Mouse (Mus musculus): ENCODE measurements around the gene Flt3. TPM values are rescaled to one million over a fixed set of nuclear protein-coding genes. Genes with fewer than 3 reads are reported as not detected.

Gene Flt3
- polyA plus RNA-seq, 1 experiment from 2014 or later: 1.2 TPM

DNA sequence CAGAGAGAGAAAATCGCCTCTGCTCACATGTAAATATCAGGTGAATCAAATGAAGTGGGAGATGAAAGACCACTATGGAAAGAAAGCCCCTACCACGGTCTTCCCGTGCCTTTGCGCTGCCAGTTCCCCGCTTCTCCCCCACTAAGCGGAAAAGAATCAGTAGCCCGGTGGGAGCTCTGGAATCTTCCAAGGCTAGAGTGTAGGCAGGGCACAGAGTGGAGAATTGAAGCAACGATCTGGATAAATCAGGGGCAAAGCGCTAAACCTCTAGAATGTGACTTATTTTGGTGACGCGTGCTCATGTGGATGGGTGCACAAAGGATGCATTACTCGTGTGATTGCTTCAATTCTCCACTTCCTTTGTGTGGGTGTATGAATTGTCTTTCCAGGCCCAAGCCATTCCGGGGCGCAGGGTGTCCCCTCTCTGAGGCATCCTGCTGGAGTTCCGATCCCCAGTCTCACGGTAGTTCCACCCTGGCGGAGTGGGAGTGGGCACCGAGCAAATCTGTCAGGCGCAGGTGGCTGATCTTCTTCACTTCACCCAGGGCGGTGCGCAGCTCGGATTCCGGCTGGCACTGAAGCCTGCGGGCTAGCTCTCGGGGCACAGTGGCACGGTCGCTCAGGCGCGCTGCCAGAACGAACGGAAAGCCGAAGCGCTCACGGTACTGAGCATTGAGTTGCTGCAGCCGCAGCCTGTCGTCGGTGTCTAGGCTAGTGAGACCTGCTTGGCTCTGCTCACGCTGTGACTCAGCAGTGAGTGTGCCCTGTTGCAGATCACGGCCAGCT lies 85.5 kb downstream of the Flt3 start:
- under 1% methylated on average over 39 of the region's 39 CpGs for WGBS
- no peak overlapping the region for H3K4me3 ChIP-seq (ENCODE audit: low read depth, low read length)
- H3K36me3 ChIP-seq (ENCODE audit: control insufficient read depth, insufficient read depth, low read length): no peaks in the 10 kb centered on the region
- peak; percentile 11; the same call in 1 of the 2 replicates for ATAC-seq
- H3K4me1 ChIP-seq (ENCODE audit: control insufficient read depth, insufficient read depth, low read length): peaks cover 2% of the 10 kb centered on the region; the same call in 1 of the 2 replicates
- H3K9ac ChIP-seq (ENCODE audit: low read depth, low read length): no peak overlapping the region
- no peak overlapping the region for H3K4me2 ChIP-seq (ENCODE audit: low read length)
- H3K27me3 ChIP-seq (ENCODE audit: control insufficient read depth, insufficient read depth, low read depth, low read length): peaks cover 81% of the 10 kb centered on the region
- H3K27ac ChIP-seq (ENCODE audit: low read length): no peak overlapping the region
- no peaks in the 10 kb centered on the region for H3K9me3 ChIP-seq (replicated peaks; ENCODE audit: control insufficient read depth, low read length, poor library complexity, severe bottlenecking)

GRCm38 (mm10) chr5:147312830-147313685 lies 87.2 kb downstream of the Flt3 start:
- 1% methylated on average over 27 of the region's 27 CpGs for WGBS
- H3K4me2 ChIP-seq (ENCODE audit: low read length): no peak overlapping the region
- no peak overlapping the region for H3K9ac ChIP-seq (ENCODE audit: low read depth, low read length)
- H3K27me3 ChIP-seq (ENCODE audit: control insufficient read depth, insufficient read depth, low read depth, low read length): peaks cover 87% of the 10 kb centered on the region
- no peak overlapping the region for H3K27ac ChIP-seq (ENCODE audit: low read length)
- H3K4me3 ChIP-seq (ENCODE audit: low read depth, low read length): no peak overlapping the region
- no peak for ATAC-seq
- no peaks in the 10 kb centered on the region for H3K36me3 ChIP-seq (ENCODE audit: control insufficient read depth, insufficient read depth, low read length)
- no peaks in the 10 kb centered on the region for H3K9me3 ChIP-seq (replicated peaks; ENCODE audit: control insufficient read depth, low read length, poor library complexity, severe bottlenecking)
- H3K4me1 ChIP-seq (ENCODE audit: control insufficient read depth, insufficient read depth, low read length): peaks cover 2% of the 10 kb centered on the region; the same call in 1 of the 2 replicates

DNA sequence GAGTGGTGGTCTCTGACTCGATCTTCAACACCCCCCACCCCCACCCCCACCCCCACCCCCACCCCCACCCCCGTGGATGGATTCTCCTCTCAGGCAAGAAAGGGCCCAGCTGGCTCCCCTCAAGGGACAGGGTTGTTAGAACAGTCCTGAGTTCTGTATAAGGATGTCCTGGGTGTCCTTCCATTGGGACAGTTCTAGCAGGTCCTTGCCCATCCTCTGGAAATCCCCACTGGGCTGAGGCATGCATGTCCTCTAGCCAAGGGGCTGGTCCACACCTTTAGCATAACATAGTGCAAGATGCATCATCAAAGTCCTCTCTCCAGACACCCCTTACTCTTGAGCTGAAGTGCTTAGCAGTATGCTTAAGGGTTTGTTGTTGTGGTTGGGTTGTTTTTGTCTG lies 90.5 kb downstream of the Flt3 start:
- no peak overlapping the region for H3K27ac ChIP-seq (ENCODE audit: low read length)
- no peak overlapping the region for H3K4me2 ChIP-seq (ENCODE audit: low read length)
- no peaks in the 10 kb centered on the region for H3K36me3 ChIP-seq (ENCODE audit: control insufficient read depth, insufficient read depth, low read length)
- H3K4me3 ChIP-seq (ENCODE audit: low read depth, low read length): no peak overlapping the region
- peaks cover 91% of the 10 kb centered on the region for H3K27me3 ChIP-seq (ENCODE audit: control insufficient read depth, insufficient read depth, low read depth, low read length)
- peaks cover 4% of the 10 kb centered on the region; the same call in 1 of the 2 replicates for H3K4me1 ChIP-seq (ENCODE audit: control insufficient read depth, insufficient read depth, low read length)
- no peak overlapping the region for H3K9ac ChIP-seq (ENCODE audit: low read depth, low read length)
- WGBS: 8% methylated on average over 2 of the region's 2 CpGs
- no peak for ATAC-seq
- no peaks in the 10 kb centered on the region for H3K9me3 ChIP-seq (replicated peaks; ENCODE audit: control insufficient read depth, low read length, poor library complexity, severe bottlenecking)

GRCm38 (mm10) chr5:147308451-147308850 lies 91.8 kb downstream of the Flt3 start:
- Histone ChIP-seq H3K27ac (ENCODE audit: low read length) (no peak overlapping the region), H3K4me3 (ENCODE audit: low read depth, low read length) (no peak overlapping the region), H3K27me3 (ENCODE audit: control insufficient read depth, insufficient read depth, low read depth, low read length) (peaks cover 89% of the 10 kb centered on the region), H3K9me3 (replicated peaks; ENCODE audit: control insufficient read depth, low read length, poor library complexity, severe bottlenecking) (no peaks in the 10 kb centered on the region), H3K9ac (ENCODE audit: low read depth, low read length) (no peak overlapping the region), H3K4me2 (ENCODE audit: low read length) (no peak overlapping the region), H3K4me1 (ENCODE audit: control insufficient read depth, insufficient read depth, low read length) (peaks cover 7% of the 10 kb centered on the region; the same call in 1 of the 2 replicates), H3K36me3 (ENCODE audit: control insufficient read depth, insufficient read depth, low read length) (no peaks in the 10 kb centered on the region)
- WGBS: 5% methylated on average over 9 of the region's 9 CpGs
- no peak for ATAC-seq

DNA sequence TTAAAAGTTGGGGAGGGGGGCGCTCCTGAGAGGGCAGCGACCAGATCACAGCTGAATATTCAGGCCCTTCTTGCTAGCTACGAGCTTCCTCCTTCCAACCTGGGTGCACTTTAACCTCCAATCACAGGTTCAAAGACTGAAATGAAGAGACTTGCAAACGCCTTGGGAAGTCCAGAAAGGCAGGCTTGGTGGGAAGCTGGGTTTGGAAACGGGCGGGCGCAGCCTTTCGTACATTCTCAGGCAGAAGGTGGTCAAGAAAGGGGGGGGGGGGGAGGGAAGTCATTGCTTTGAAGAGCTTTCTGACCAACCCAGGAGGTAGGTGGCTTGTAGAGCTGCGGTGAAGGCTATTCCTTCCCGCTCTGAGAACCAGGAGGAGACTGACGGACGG lies 92.9 kb downstream of the Flt3 start:
- Histone ChIP-seq H3K27ac (ENCODE audit: low read length) (no peak overlapping the region), H3K9me3 (replicated peaks; ENCODE audit: control insufficient read depth, low read length, poor library complexity, severe bottlenecking) (no peaks in the 10 kb centered on the region), H3K9ac (ENCODE audit: low read depth, low read length) (no peak overlapping the region), H3K27me3 (ENCODE audit: control insufficient read depth, insufficient read depth, low read depth, low read length) (peaks cover 93% of the 10 kb centered on the region), H3K4me2 (ENCODE audit: low read length) (no peak overlapping the region), H3K4me1 (ENCODE audit: control insufficient read depth, insufficient read depth, low read length) (peaks cover 7% of the 10 kb centered on the region; the same call in 1 of the 2 replicates), H3K36me3 (ENCODE audit: control insufficient read depth, insufficient read depth, low read length) (no peaks in the 10 kb centered on the region), H3K4me3 (ENCODE audit: low read depth, low read length) (no peak overlapping the region)
- WGBS: under 1% methylated on average over 12 of the region's 12 CpGs
- ATAC-seq: no peak

DNA sequence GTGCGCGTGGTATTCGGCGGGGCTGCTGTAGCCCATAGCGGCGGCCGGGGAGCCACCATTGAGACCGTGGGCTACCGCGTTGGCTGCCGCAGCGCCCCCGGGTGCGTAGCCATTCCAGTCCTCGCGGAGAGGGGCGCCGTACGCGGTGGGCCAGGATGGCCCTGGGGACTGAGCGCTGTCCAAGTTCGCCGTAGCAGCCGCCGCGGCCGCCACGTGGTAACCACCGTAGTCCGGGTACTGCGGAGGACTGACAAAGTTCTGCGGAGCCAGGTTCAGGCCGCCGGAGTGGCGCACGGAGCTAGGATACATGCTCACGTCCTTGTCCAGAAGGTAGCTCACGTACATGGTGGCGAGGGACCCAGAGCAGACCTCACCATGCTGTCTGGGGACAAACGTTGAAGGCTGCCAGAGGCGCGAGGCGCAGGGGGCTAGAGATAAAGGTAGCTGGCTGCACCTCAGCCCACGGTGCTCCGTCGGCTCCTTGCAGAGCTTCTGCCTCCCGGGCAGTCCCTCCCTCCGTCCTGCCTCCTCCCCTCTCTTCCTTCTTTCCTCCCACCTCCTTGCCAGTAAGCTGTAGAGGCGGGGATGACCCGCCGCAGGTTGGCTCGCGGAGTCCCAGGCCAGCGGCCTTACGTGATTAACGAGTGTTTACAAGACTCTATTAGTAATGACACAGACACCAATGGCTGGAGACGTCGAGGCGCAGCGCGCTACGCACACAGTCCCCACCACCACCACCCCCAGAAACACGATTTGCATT lies 93.5 kb downstream of the Flt3 start, which contains the start of gene Cdx2:
Cdx2 (minus strand) TSS at position 633 of the 760 bp plus-strand sequence.
- H3K27ac ChIP-seq (ENCODE audit: low read length): no peak within 1 kb of the TSS
- no peak within 1 kb of the TSS for H3K4me2 ChIP-seq (ENCODE audit: low read length)
- H3K9ac ChIP-seq (ENCODE audit: low read depth, low read length): no peak within 1 kb of the TSS
- no peak within 1 kb of the TSS for H3K4me3 ChIP-seq (ENCODE audit: low read depth, low read length)
- H3K4me1 ChIP-seq (ENCODE audit: control insufficient read depth, insufficient read depth, low read length): peaks cover 7% of the 10 kb centered on the region; the same call in 1 of the 2 replicates
- H3K9me3 ChIP-seq (replicated peaks; ENCODE audit: control insufficient read depth, low read length, poor library complexity, severe bottlenecking): no peaks in the 10 kb centered on the region
- no peaks in the 10 kb centered on the region for H3K36me3 ChIP-seq (ENCODE audit: control insufficient read depth, insufficient read depth, low read length)
- ATAC-seq: peak; percentile 36; the same call in 1 of the 2 replicates
- H3K27me3 ChIP-seq (ENCODE audit: control insufficient read depth, insufficient read depth, low read depth, low read length): peaks cover 96% of the 10 kb centered on the region
- WGBS: under 1% methylated on average over 63 of the region's 63 CpGs

DNA sequence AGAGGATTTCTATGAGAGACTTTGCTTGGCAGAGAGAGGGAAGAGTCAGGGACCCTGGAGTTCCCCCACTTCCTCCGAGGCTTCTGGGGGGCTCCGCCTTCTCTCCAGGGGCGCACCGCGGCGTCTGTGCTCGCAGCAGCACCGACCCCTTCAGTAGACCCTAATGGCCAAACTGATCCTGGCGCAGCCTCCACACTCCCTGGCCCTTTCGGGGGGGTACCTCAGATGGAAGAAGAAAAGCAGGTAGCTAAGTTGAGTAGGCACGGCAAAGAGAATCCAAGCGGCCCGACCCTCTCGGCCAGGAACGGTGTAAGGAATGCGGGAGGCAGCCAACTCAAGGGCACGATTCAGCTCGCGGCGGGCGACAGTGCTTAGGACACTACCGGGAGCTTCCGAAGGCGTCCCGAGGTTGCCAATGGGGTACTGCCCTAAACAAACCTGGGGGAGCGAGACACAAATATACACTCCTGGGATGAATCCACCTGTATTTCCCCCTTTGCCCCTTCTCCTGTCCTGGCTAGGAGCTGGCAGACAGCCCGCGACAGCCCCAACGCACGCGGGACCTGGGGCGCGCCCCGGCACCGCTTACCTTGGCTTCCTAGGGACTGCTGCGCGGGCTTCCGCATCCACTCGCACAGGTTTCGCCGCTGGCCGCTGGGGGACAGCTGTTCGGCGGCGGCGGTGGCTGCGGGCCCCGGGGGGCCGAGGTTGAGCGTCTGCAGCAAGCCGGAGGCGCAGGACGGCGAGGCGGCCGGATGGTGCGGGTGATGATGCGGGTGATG lies 94.2 kb downstream of the Flt3 start:
- no peak for ATAC-seq
- Histone ChIP-seq H3K9me3 (replicated peaks; ENCODE audit: control insufficient read depth, low read length, poor library complexity, severe bottlenecking) (no peaks in the 10 kb centered on the region), H3K4me3 (ENCODE audit: low read depth, low read length) (no peak overlapping the region), H3K9ac (ENCODE audit: low read depth, low read length) (no peak overlapping the region), H3K36me3 (ENCODE audit: control insufficient read depth, insufficient read depth, low read length) (no peaks in the 10 kb centered on the region), H3K4me2 (ENCODE audit: low read length) (no peak overlapping the region), H3K27me3 (ENCODE audit: control insufficient read depth, insufficient read depth, low read depth, low read length) (peaks cover 94% of the 10 kb centered on the region), H3K4me1 (ENCODE audit: control insufficient read depth, insufficient read depth, low read length) (peaks cover 7% of the 10 kb centered on the region; the same call in 1 of the 2 replicates), H3K27ac (ENCODE audit: low read length) (no peak overlapping the region)
- under 1% methylated on average over 58 of the region's 58 CpGs for WGBS

- Histone ChIP-seq H3K27me3 (ENCODE audit: control insufficient read depth, insufficient read depth, low read depth, low read length) (peaks cover 89% of the 10 kb centered on the region), H3K27ac (ENCODE audit: low read length) (no peak overlapping the region), H3K9me3 (replicated peaks; ENCODE audit: control insufficient read depth, low read length, poor library complexity, severe bottlenecking) (no peaks in the 10 kb centered on the region), H3K4me1 (ENCODE audit: control insufficient read depth, insufficient read depth, low read length) (peaks cover 7% of the 10 kb centered on the region; the same call in 1 of the 2 replicates), H3K36me3 (ENCODE audit: control insufficient read depth, insufficient read depth, low read length) (no peaks in the 10 kb centered on the region), H3K4me2 (ENCODE audit: low read length) (no peak overlapping the region), H3K4me3 (ENCODE audit: low read depth, low read length) (no peak overlapping the region), H3K9ac (ENCODE audit: low read depth, low read length) (no peak overlapping the region)
- ATAC-seq: no peak
- WGBS: under 1% methylated on average over 16 of the region's 16 CpGs
Measured at GRCm38 (mm10) chr5:147305166-147305565, 95.1 kb downstream of the Flt3 start.

All from midbrain, embryonic 16.5 days (tissue).